Mouse (Mus musculus): ENCODE measurements around the gene Fbxl19. TPM values are rescaled to one million over a fixed set of nuclear protein-coding genes. Genes with fewer than 3 reads are reported as not detected.

Fbxl19 gene
- total and polyA plus RNA-seq, 2 experiments = 1.9 to 4.7 TPM

GRCm38 (mm10) chr7:127776878-127777473 is 32.6 kb downstream of the Fbxl19 start:
- Histone ChIP-seq H3K9ac (ENCODE audit: low read depth, low read length) (peak overlapping the region; percentile 97), H3K27me3 (ENCODE audit: control insufficient read depth, insufficient read depth, low read length) (no peaks in the 10 kb centered on the region), H3K79me2 (ENCODE audit: control insufficient read depth, insufficient read depth, low read length) (peaks cover 8% of the 10 kb centered on the region; the same call in 1 of the 2 replicates), H3K36me3 (ENCODE audit: control insufficient read depth, insufficient read depth, low read length) (peaks cover 22% of the 10 kb centered on the region), H3K4me1 (ENCODE audit: control insufficient read depth, insufficient read depth, low read length) (peaks cover 11% of the 10 kb centered on the region; the same call in 1 of the 2 replicates), H3K4me3 (ENCODE audit: insufficient read depth, low read depth, low read length) (peak overlapping the region; percentile 97), H3K27ac (replicated peaks; ENCODE audit: insufficient read depth, low read depth, low read length) (peak overlapping the region; percentile 95)
- peak; percentile 85 for DNase-seq (ENCODE audit: extremely low read depth, low read depth, low spot score)
- under 1% methylated on average over 70 of the region's 70 CpGs for WGBS
- TF ChIP-seq POLR2A (IDR thresholded peaks at IDR 0.05; ENCODE audit: extremely low read depth, insufficient read depth, low read length) (peak; percentile 58; the same call in 1 of the 2 replicates), CTCF (IDR thresholded peaks at IDR 0.05; ENCODE audit: low read depth, low read length) (no peak)

- H3K4me3 ChIP-seq (ENCODE audit: insufficient read depth, low read depth, low read length) = peak overlapping the region; percentile 97
- H3K27ac ChIP-seq (replicated peaks; ENCODE audit: insufficient read depth, low read depth, low read length) = peak overlapping the region; percentile 95
- no peak for DNase-seq (ENCODE audit: extremely low read depth, low read depth, low spot score)
- peaks cover 8% of the 10 kb centered on the region; the same call in 1 of the 2 replicates for H3K79me2 ChIP-seq (ENCODE audit: control insufficient read depth, insufficient read depth, low read length)
- H3K9ac ChIP-seq (ENCODE audit: low read depth, low read length) = peak overlapping the region; percentile 97
- TF ChIP-seq POLR2A (IDR thresholded peaks at IDR 0.05; ENCODE audit: extremely low read depth, insufficient read depth, low read length) (0 out of 2 replicates have a peak, but pooled peaks have one; percentile 31), CTCF (IDR thresholded peaks at IDR 0.05; ENCODE audit: low read depth, low read length) (no peak)
- peaks cover 11% of the 10 kb centered on the region; the same call in 1 of the 2 replicates for H3K4me1 ChIP-seq (ENCODE audit: control insufficient read depth, insufficient read depth, low read length)
- 3% methylated on average over 66 of the region's 66 CpGs for WGBS
- H3K36me3 ChIP-seq (ENCODE audit: control insufficient read depth, insufficient read depth, low read length) = peaks cover 28% of the 10 kb centered on the region
- H3K27me3 ChIP-seq (ENCODE audit: control insufficient read depth, insufficient read depth, low read length) = no peaks in the 10 kb centered on the region
Observed at GRCm38 (mm10) chr7:127777474-127778266, 33.3 kb downstream of the Fbxl19 start.

GRCm38 (mm10) chr7:127778350-127778749 is 34.0 kb downstream of the Fbxl19 start:
- 77% methylated on average over 4 of the region's 4 CpGs for WGBS
- TF ChIP-seq CTCF (IDR thresholded peaks at IDR 0.05; ENCODE audit: low read depth, low read length) = no peak
- TF ChIP-seq POLR2A (IDR thresholded peaks at IDR 0.05; ENCODE audit: extremely low read depth, insufficient read depth, low read length) = no peak
- Histone ChIP-seq H3K79me2 (ENCODE audit: control insufficient read depth, insufficient read depth, low read length) (peaks cover 8% of the 10 kb centered on the region; the same call in 1 of the 2 replicates), H3K9ac (ENCODE audit: low read depth, low read length) (peak overlapping the region; percentile 97), H3K4me3 (ENCODE audit: insufficient read depth, low read depth, low read length) (no peak overlapping the region), H3K4me1 (ENCODE audit: control insufficient read depth, insufficient read depth, low read length) (peaks cover 11% of the 10 kb centered on the region; the same call in 1 of the 2 replicates), H3K27me3 (ENCODE audit: control insufficient read depth, insufficient read depth, low read length) (no peaks in the 10 kb centered on the region), H3K36me3 (ENCODE audit: control insufficient read depth, insufficient read depth, low read length) (peaks cover 32% of the 10 kb centered on the region), H3K27ac (replicated peaks; ENCODE audit: insufficient read depth, low read depth, low read length) (no peak overlapping the region)
- DNase-seq (ENCODE audit: extremely low read depth, low read depth, low spot score) = no peak

- Histone ChIP-seq H3K4me3 (ENCODE audit: insufficient read depth, low read depth, low read length) (no peak within 1 kb of the TSS), H3K27ac (replicated peaks; ENCODE audit: insufficient read depth, low read depth, low read length) (no peak within 1 kb of the TSS), H3K36me3 (ENCODE audit: control insufficient read depth, insufficient read depth, low read length) (peaks cover 70% of the 10 kb centered on the region), H3K9ac (ENCODE audit: low read depth, low read length) (no peak within 1 kb of the TSS), H3K4me1 (ENCODE audit: control insufficient read depth, insufficient read depth, low read length) (no peaks in the 10 kb centered on the region), H3K79me2 (ENCODE audit: control insufficient read depth, insufficient read depth, low read length) (no peaks in the 10 kb centered on the region; the same call in 1 of the 2 replicates), H3K27me3 (ENCODE audit: control insufficient read depth, insufficient read depth, low read length) (no peaks in the 10 kb centered on the region)
- no peak for DNase-seq (ENCODE audit: extremely low read depth, low read depth, low spot score)
- WGBS = 94% methylated on average over 7 of the region's 7 CpGs
- no peak for TF ChIP-seq POLR2A (IDR thresholded peaks at IDR 0.05; ENCODE audit: extremely low read depth, insufficient read depth, low read length)
- TF ChIP-seq CTCF (IDR thresholded peaks at IDR 0.05; ENCODE audit: low read depth, low read length) = no peak
Observed at GRCm38 (mm10) chr7:127785308-127785707, 41.0 kb downstream of the Fbxl19 start, which contains the start of gene Gm49388. Gene Gm49388 (plus strand): TSS chr7:127785608.

GRCm38 (mm10) chr7:127797076-127797845 is 52.9 kb downstream of the Fbxl19 start:
- no peak overlapping the region for H3K4me3 ChIP-seq (ENCODE audit: insufficient read depth, low read depth, low read length)
- no peaks in the 10 kb centered on the region for H3K27me3 ChIP-seq (ENCODE audit: control insufficient read depth, insufficient read depth, low read length)
- no peak for DNase-seq (ENCODE audit: extremely low read depth, low read depth, low spot score)
- H3K4me1 ChIP-seq (ENCODE audit: control insufficient read depth, insufficient read depth, low read length) = peaks cover 10% of the 10 kb centered on the region
- H3K27ac ChIP-seq (replicated peaks; ENCODE audit: insufficient read depth, low read depth, low read length) = no peak overlapping the region
- TF ChIP-seq CTCF (IDR thresholded peaks at IDR 0.05; ENCODE audit: low read depth, low read length) = no peak
- TF ChIP-seq POLR2A (IDR thresholded peaks at IDR 0.05; ENCODE audit: extremely low read depth, insufficient read depth, low read length) = no peak
- no peak overlapping the region for H3K9ac ChIP-seq (ENCODE audit: low read depth, low read length)
- peaks cover 23% of the 10 kb centered on the region for H3K36me3 ChIP-seq (ENCODE audit: control insufficient read depth, insufficient read depth, low read length)
- 91% methylated on average over 23 of the region's 23 CpGs for WGBS
- peaks cover 13% of the 10 kb centered on the region for H3K79me2 ChIP-seq (ENCODE audit: control insufficient read depth, insufficient read depth, low read length)
